Mouse (Mus musculus) bone marrow macrophage, adult 2 months (primary cell): ENCODE measurements around the gene Sv2b. TPM values are rescaled to one million over a fixed set of nuclear protein-coding genes. Genes with fewer than 3 reads are reported as not detected.
"Not testable (repeated sequence)": the region's sequence is repeated elsewhere in the genome, so short reads cannot be mapped to it uniquely, and the experiment has no call there.

Source experiments
- H3K27ac ChIP-seq: 2 replicates; pipeline ENCODE4 v1.5.1; 2012; ENCODE audit warnings: low read depth, low read length; ENCODE audit not compliant: insufficient read depth
- H3K4me1 ChIP-seq: 2 replicates; pipeline ENCODE4 v1.6.1; 2012; ENCODE audit warnings: low read length; ENCODE audit not compliant: control insufficient read depth, insufficient read depth
- H3K4me3 ChIP-seq: 2 replicates; pipeline ENCODE4 v1.5.1; 2012; ENCODE audit warnings: mild to moderate bottlenecking, low read length, moderate library complexity; ENCODE audit not compliant: insufficient read depth
- CTCF ChIP-seq: IDR thresholded peaks from 2 replicates; pipeline ENCODE4 v1.5.1; 2012; ENCODE audit warnings: low read depth, mild to moderate bottlenecking, low read length, moderate library complexity
- POLR2A ChIP-seq: IDR thresholded peaks from 2 replicates; pipeline ENCODE4 v1.6.1; 2012; ENCODE audit warnings: mild to moderate bottlenecking, low read depth, low read length, borderline replicate concordance
- polyA plus RNA-seq: library from polyadenylated mRNA; stranded (reverse); fragments of >200 nt; gene quantifications from 2 replicates; pipeline ENCODE4 v1.2.4, GENCODE M21; 2012; ENCODE audit not compliant: missing spikeins, insufficient read depth, insufficient read length

Sv2b gene
- polyA plus RNA-seq = 0.37 TPM in 1 of 2 replicates, not detected in the other

DNA sequence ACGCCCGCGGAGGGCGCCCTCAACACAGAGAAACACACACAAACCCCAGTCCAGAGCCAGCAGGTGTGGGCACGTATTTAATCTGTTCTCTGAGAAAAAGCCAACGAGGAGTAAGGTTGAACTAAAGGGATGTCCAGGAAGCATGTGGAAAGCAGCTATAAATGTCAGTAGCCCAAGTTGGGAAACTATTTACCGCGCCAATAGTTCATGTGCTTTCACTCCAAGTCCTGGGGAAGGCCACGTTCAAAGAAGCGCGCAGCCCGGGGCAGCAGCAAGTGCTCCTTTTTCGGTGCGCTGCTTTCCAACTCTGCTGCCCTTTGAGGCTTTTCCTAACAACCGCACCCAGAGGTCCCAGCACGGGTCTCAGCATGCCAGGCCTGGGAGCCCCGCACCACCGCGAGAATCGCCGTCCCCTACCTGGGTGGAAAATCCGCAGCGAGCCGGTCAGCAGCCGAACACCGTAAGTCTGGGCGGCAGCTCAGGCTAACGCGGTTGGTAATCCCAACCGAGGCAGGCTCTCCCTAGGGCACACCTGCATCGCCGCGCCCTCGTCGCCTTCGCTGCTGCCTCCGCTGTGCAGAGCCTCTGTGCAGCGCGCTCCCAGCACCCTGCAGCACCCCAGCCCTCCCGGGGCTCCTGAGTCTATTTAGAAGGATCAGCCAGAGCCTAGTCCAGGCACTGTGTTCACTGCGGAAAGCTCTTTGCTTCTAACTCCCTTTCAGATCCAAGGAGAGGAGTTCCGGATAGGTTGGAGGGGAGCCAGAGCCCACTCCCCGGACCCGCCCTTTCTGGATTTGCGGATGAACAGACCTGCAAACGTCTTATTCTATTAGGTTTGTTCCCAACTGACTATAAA, at the start of gene Sv2b:
Gene Sv2b (minus strand): TSS at position 806 of the 856 bp plus-strand sequence.
- no peak for TF ChIP-seq CTCF
- TF ChIP-seq POLR2A = no peak
- H3K4me1 ChIP-seq = no peaks in the 10 kb centered on the region
- H3K4me3 ChIP-seq = no peak within 1 kb of the TSS
- no peak within 1 kb of the TSS for H3K27ac ChIP-seq

DNA sequence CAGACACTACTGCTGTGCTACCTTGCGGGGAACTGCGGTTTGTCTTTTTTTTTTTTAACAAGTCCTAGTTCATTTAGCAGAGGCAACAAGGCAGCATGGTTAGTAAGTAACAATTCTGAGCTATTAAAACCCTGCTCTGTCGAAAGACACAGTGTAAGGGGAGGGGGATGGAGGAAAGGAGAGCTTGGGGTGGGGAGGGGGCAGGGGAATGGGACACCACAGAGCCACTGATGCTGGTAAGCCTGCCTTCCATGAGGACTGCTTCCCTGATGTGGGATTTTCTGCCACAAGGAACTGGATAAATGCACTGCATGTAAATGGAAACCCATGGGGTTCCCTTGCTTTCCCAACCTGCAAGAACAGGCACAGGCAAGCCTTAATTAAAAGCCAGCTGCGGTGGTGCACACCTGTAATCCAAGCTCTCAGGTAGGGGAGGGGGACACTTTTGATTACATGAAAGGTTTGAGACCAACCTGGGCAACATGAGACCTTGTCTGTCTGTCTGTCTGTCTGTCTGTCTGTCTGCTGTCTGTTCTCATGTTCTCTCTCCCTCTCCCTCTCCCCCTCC, 49.3 kb upstream of the Sv2b start:
- H3K4me1 ChIP-seq = no peaks in the 10 kb centered on the region
- TF ChIP-seq POLR2A (no peak), CTCF (no peak)
- no peak overlapping the region for H3K27ac ChIP-seq
- no peak overlapping the region for H3K4me3 ChIP-seq

DNA sequence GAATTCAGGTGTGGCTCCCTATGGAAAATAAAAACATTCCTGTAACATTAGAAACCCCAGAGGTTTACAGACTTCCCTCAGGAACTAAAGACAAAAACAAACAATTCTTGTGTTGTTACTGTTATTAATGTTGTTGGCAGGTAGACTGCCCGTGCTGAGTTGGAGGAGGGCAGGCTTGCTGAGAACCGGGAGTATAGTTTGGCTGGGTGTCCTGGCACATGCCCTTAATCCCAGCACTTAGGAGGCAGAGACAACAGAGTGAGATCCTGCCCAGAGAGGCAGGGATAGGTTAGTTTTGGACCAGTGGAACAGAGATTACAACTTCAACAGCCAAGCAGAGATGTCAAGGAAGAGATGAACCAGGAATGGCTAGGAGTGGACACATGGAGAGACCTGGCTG, 46.5 kb upstream of the Sv2b start:
- Histone ChIP-seq H3K4me3 (no peak overlapping the region), H3K27ac (no peak overlapping the region), H3K4me1 (no peaks in the 10 kb centered on the region)
- TF ChIP-seq CTCF (no peak), POLR2A (no peak)

DNA sequence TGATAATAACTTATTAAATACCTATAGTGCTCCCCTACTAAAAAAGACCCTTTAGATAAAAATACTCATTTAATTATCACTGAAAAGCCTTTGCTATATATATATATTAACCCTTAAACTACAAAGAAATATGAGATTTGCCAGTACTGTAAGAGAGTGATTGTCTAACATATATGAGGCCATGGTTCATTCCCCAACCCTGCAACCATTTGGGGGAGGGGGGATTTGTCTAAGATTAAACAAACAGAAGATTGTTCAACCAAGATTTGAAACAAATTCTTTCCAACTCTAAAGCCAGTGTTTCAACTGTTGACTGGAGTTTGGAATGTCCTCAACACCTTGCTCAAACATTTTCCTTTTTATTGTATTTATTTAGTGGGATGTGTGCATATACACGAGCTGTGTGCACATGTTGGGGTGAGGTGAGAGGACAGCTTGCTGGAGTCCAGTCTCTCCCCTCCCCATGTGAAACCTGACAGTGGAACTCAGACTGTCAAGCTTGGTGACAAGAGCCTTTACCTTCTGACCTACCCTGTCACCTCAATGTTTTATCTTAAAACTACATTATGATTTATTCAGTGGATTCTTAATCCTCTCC, 43.8 kb upstream of the Sv2b start:
- H3K4me3 ChIP-seq = no peak overlapping the region
- no peak for TF ChIP-seq CTCF
- no peak for TF ChIP-seq POLR2A
- H3K27ac ChIP-seq = no peak overlapping the region
- no peaks in the 10 kb centered on the region for H3K4me1 ChIP-seq

DNA sequence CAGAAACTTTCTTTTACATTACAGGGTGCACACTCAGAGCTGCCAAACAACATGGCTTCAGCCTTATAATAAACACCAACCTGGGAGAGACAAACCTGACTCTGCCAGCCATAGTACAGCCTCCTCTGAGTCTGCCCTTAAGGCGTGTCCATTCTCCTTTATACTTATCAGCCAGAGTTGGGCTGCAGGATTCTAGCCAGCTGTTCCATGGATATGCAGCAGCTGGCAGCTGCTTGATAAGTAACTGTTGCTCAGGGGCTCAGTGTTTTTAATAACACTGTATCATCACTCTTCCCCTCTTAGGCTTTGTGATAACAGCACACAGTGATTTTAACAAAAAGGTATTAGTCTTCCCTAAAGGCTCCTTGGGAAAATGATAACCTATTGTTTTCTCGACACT, 41.1 kb upstream of the Sv2b start:
- Histone ChIP-seq H3K4me3 (no peak overlapping the region), H3K4me1 (no peaks in the 10 kb centered on the region), H3K27ac (no peak overlapping the region)
- no peak for TF ChIP-seq CTCF
- no peak for TF ChIP-seq POLR2A

DNA sequence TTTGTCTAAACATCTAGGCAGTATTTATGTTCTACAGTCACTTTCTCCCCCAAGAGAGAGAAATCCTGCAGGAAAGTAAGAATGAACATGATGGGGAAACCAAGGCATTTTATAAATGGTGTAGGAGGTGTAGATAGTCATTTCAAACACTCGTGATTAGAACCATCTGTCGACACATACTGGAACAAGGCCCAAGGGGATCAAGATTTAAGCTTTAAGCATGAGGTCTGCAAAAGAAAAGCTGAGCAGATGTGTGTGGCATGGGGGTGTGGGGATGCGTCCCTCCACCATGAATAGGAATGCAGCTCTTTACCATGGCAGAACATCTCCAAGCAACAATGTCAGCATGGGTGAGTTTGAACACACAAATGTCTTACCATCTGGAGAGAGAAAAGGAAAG, 23.2 kb upstream of the Sv2b start:
- TF ChIP-seq CTCF (no peak), POLR2A (no peak)
- H3K27ac ChIP-seq = no peak overlapping the region
- no peak overlapping the region for H3K4me3 ChIP-seq
- H3K4me1 ChIP-seq = no peaks in the 10 kb centered on the region

DNA sequence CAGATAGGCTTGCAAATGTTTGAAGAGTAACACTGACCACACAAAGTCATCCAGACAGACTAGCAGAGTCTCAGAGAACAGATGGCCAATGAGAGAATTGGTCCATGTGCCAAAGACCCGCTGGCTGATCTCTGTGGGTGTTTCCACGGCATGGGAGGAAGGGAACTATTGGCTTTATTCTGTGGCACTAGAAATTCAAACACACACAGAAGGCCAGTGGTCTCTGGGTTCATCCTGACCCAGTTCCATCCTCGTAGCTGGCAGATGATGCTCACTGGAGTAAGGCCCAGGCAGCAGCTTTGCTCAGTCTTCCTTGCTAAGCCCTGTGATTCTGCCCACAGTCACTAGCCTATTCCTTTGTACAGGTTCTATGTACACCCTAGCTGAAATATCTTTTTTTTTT, 20.7 kb upstream of the Sv2b start:
- Histone ChIP-seq H3K4me3 (no peak overlapping the region), H3K4me1 (no peaks in the 10 kb centered on the region), H3K27ac (no peak overlapping the region)
- TF ChIP-seq CTCF (no peak), POLR2A (no peak)

DNA sequence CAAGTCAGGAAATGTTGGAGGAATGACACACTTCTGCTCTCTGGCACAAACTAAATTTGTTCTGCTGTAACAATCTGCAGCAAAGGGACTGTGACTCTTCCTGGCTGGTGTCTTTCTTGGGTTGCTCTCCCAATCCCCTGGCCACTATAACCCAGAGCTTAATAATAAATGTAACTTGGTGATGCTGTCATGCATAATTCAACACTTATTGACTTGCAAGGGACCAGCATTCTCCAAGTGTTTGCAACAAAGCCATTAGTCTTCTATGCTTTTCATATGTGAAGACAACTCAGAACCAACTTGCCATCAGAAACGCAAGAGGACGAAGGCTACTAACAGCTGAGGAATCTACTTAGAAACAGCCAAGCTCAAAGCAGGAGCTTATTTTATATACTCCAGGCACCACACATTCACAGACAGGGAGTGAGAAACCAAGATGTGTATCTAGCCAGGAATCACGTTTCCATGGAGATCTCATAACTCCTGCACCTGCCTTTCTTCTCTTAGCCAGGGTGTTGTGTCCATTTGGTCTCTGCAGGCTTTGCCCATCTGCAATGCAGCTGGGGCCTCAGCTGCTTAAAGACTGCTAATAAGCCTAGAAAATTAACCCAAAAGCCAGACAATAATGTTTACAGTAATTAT, 19.8 kb upstream of the Sv2b start:
- no peak for TF ChIP-seq CTCF
- TF ChIP-seq POLR2A = no peak
- Histone ChIP-seq H3K27ac (no peak overlapping the region), H3K4me3 (no peak overlapping the region), H3K4me1 (no peaks in the 10 kb centered on the region)

DNA sequence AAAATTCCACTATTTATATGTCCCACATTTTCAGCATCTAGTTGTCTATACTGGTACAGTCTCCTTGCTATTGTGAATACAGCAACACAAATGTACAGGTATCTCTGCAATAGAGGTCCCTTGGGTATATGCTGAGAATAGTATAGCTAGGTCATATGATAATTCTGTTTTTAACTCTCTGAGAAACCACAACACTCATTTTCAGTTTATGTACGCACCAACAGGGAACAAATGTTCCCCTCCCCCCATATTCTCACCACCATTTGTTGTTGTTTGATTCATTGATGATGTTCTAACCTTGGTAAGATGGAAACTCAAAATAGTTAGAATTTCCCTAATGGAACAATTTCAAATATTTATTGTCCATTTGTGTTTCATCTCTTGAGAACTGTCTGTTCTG, 16.2 kb upstream of the Sv2b start:
- no peak overlapping the region for H3K27ac ChIP-seq
- no peak overlapping the region for H3K4me3 ChIP-seq
- no peaks in the 10 kb centered on the region for H3K4me1 ChIP-seq
- TF ChIP-seq CTCF (no peak), POLR2A (no peak)

DNA sequence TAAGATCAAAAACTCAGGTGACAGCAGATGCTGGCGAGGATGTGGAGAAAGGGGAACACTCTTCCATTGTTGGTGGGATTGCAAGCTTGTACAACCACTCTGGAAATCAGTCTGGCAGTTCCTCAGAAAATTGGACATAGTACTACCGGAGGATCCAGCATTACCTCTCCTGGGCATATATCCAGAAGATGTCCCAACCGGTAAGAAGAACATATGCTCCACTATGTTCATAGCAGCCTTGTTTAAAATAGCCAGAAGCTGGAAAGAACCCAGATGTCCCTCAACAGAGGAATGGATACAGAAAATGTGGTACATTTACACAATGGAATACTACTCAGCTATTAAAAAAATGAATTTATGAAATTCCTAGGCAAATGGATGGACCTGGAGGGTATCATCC, 13.7 kb upstream of the Sv2b start:
- H3K27ac ChIP-seq, H3K4me3 ChIP-seq, H3K4me1 ChIP-seq: not testable (repeated sequence)
